Mouse (Mus musculus) ES-E14 (cell line): ENCODE data around the gene Sppl2a. TPM values are rescaled to one million over a fixed set of nuclear protein-coding genes. Genes with fewer than 3 reads are reported as not detected.

Experiments used
- DNase-seq: peaks from one replicate; pipeline ENCODE4 v3.0.0-alpha.2; 2013; ENCODE audit warnings: low read depth, low spot score
- H3K27ac ChIP-seq: 2 replicates; pipeline ENCODE4 v1.5.1; 2012; ENCODE audit warnings: low read depth, mild to moderate bottlenecking, low read length, moderate library complexity, mixed read lengths; ENCODE audit not compliant: poor library complexity, insufficient read depth, severe bottlenecking
- H3K36me3 ChIP-seq: 2 replicates; pipeline ENCODE4 v1.6.1; 2012; ENCODE audit warnings: mild to moderate bottlenecking, low read length, moderate library complexity, mixed read lengths; ENCODE audit not compliant: control insufficient read depth, poor library complexity, insufficient read depth, severe bottlenecking
- H3K4me1 ChIP-seq, 2 experiments: fragments of 150-350 bp in 1 of 2; sonication (generic) in 1 of 2; 2 replicates each; pipeline ENCODE4 v1.6.1; 2012; ENCODE audit warnings: low read length in 2 of 2, mild to moderate bottlenecking in 1 of 2, mixed read lengths in 1 of 2; ENCODE audit not compliant: control insufficient read depth in 2 of 2, insufficient read depth in 2 of 2, poor library complexity in 1 of 2
- H3K4me3 ChIP-seq, 2 experiments: fragments of 150-350 bp in 1 of 2; sonication (generic) in 1 of 2; 2 replicates each; pipeline ENCODE4 v1.5.1; 2012; ENCODE audit warnings: low read length in 2 of 2, low read depth in 1 of 2, mild to moderate bottlenecking in 1 of 2, mixed read lengths in 1 of 2; ENCODE audit not compliant: insufficient read depth in 1 of 2, poor library complexity in 1 of 2, severe bottlenecking in 1 of 2
- H3K9ac ChIP-seq: 2 replicates; pipeline ENCODE4 v1.6.1; 2012; ENCODE audit warnings: low read depth, mild to moderate bottlenecking, low read length, mixed read lengths; ENCODE audit not compliant: poor library complexity, insufficient read depth, severe bottlenecking
- H3K9me3 ChIP-seq: fragments of 150-350 bp; sonication (generic); 2 replicates; pipeline ENCODE4 v1.6.1; 2012; ENCODE audit warnings: low read depth, mild to moderate bottlenecking, low read length; ENCODE audit not compliant: control insufficient read depth, insufficient read depth
- CHD2 ChIP-seq: IDR thresholded peaks from 2 replicates; pipeline ENCODE4 v1.6.1; 2014; ENCODE audit warnings: mild to moderate bottlenecking, low read depth, low read length, inconsistent platforms
- HCFC1 ChIP-seq: IDR thresholded peaks from 2 replicates; pipeline ENCODE4 v1.6.1; 2012; ENCODE audit warnings: low read length, inconsistent platforms, borderline replicate concordance; ENCODE audit not compliant: insufficient read depth
- MAFK ChIP-seq: IDR thresholded peaks from 2 replicates; pipeline ENCODE4 v1.6.1; 2014; ENCODE audit warnings: mild to moderate bottlenecking, low read depth, low read length, inconsistent platforms; ENCODE audit not compliant: insufficient read depth
- ZC3H11A ChIP-seq: IDR thresholded peaks from 2 replicates; pipeline ENCODE4 v1.6.1; 2012; ENCODE audit warnings: low read depth, mild to moderate bottlenecking, inconsistent platforms, low read length, borderline replicate concordance
- ZNF384 ChIP-seq: IDR thresholded peaks from 2 replicates; pipeline ENCODE4 v1.6.1; 2012; ENCODE audit warnings: low read depth, low read length, inconsistent platforms
- in situ Hi-C, 2 experiments: fragments of 600-800 bp; cut with MboI; formaldehyde crosslinking; loops; one replicate each; pipeline ENCODE4 v1.15.1; 2025; ENCODE audit warnings: low sequenced_read_pairs in 2 of 2, inconsistent platforms in 1 of 2; ENCODE audit not compliant: unreplicated experiment in 2 of 2
- total RNA-seq: library from RNA; depleted of rRNA; stranded (reverse); fragments of 300-350 nt; gene quantifications from 2 replicates; pipeline ENCODE4 v1.2.3, GENCODE M21; 2012

The Sppl2a gene
- total RNA-seq, 1 experiment: 18.3 TPM

DNA sequence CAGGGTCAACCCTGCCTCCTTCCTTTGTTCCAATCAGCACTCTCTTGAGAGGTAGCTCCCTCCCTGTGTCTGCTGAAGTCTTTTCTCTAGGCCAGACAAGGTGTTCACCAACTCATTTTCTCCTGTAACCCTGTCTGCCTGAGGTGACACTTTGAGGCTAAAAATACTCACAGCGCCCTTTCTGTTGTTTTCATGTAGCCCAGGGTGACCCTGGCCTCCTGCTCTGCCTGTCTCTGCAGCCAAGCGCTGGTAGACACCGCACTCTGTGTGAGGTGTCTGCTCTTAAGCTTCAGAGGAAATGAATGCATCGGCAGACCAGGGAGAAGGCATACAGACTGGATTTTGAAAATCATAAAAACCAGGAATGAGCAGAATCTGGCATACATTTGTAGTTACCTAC, 18.9 kb downstream of the Sppl2a start:
- no peak for TF ChIP-seq ZC3H11A
- TF ChIP-seq MAFK: no peak
- H3K36me3 ChIP-seq: no peaks in the 10 kb centered on the region
- DNase-seq: no peak
- no peak overlapping the region; the same call in 1 of the 2 replicates for H3K9ac ChIP-seq
- no peak overlapping the region for H3K4me3 ChIP-seq
- no peaks in the 10 kb centered on the region for H3K9me3 ChIP-seq
- H3K27ac ChIP-seq: no peak overlapping the region
- in situ Hi-C loops: no loop called here
- no peaks in the 10 kb centered on the region for H3K4me1 ChIP-seq

DNA sequence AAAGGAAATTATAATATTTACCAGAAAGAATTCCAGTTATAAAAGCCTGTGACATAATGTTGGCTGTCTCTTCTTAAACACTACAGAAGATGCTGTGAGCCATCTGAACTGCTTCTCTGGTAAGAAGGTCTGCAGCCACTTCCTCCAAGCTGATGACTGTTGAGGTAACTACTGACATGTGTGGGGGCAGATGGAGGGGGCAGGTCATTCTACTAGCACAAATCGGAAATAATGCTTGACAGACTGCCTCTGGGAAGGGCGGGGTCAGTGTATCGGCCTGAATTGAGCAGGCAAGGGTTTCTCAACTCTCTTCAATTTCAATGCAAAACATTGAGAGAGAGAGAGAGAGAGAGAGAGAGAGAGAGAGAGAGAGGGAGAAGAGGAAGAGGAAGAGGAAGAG, 28.9 kb downstream of the Sppl2a start:
- H3K4me3 ChIP-seq: no peak overlapping the region
- DNase-seq: no peak
- in situ Hi-C loops: no loop called here
- no peaks in the 10 kb centered on the region for H3K36me3 ChIP-seq
- TF ChIP-seq ZNF384 (no peak), HCFC1 (no peak), ZC3H11A (no peak), CHD2 (no peak), MAFK (no peak)
- no peaks in the 10 kb centered on the region for H3K9me3 ChIP-seq
- H3K27ac ChIP-seq: no peak overlapping the region
- H3K4me1 ChIP-seq: no peaks in the 10 kb centered on the region
- H3K9ac ChIP-seq: no peak overlapping the region

DNA sequence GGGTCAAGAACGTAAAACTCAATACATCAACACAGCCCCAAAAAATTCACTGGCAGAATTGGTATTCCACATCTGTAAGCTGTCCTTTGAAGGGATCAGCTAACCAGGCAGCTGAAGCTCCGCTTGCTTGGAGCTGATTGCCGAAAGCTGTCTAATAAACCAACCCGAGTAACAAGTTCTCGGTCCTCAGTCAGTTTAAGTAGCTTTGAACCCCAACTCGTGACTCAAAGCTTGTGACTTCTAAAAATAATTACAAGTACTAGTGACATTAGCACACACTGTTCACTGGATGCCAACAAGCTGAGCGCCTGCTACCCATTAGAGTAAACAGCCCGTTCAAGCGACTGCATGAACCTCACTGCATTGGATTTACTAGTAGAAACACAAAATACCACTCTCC, 35.5 kb downstream of the Sppl2a start:
- no peak for DNase-seq
- no peaks in the 10 kb centered on the region for H3K4me1 ChIP-seq
- no peak overlapping the region for H3K27ac ChIP-seq
- H3K36me3 ChIP-seq: no peaks in the 10 kb centered on the region
- in situ Hi-C loops: no loop called here
- no peaks in the 10 kb centered on the region for H3K9me3 ChIP-seq
- no peak overlapping the region for H3K4me3 ChIP-seq
- TF ChIP-seq ZC3H11A (no peak), HCFC1 (no peak), MAFK (no peak), CHD2 (no peak), ZNF384 (no peak)
- H3K9ac ChIP-seq: no peak overlapping the region

DNA sequence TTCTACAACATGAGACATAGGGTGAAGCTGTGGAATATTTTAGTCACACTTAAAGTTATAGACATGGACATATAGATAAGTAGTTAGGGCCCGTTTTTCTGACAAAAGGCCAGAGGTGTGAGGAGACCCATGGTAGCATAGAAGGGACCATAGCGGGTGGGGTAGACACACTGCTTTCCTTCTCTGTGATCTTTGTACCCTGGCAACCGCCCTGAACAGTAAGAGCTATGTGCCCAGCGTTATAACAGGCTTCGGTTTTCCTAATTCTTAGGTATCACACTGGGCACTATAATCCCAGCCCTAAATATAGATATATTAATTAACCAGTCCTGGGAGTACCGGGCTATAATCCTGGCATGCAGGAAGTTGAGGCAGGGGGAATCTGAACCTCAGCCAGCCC, 36.1 kb downstream of the Sppl2a start:
- no peak overlapping the region for H3K9ac ChIP-seq
- in situ Hi-C loops: no loop called here
- H3K4me1 ChIP-seq: no peaks in the 10 kb centered on the region
- H3K4me3 ChIP-seq: no peak overlapping the region
- H3K9me3 ChIP-seq: no peaks in the 10 kb centered on the region
- DNase-seq: no peak
- H3K36me3 ChIP-seq: no peaks in the 10 kb centered on the region
- no peak overlapping the region for H3K27ac ChIP-seq
- TF ChIP-seq MAFK: no peak
- TF ChIP-seq ZNF384: no peak
- no peak for TF ChIP-seq HCFC1
- TF ChIP-seq ZC3H11A: no peak
- no peak for TF ChIP-seq CHD2

DNA sequence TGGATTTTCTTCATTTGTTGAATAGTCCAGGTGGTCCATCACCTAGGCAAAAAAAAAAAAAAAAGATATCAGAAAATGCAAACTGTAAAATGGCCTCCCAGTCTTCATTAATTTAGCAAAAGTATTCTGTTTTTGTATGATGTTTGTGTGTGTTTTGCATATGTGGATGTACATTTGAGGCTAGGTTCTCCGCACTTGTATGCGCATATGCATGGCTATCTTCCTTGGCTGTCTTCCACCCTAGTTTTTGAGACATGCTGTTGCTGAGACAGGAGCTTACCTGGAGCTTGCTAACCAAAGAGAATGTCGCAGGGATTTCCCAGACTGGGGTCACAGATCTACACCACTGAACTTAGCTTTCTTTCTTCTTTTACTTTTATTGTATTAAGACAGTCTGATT, 38.8 kb downstream of the Sppl2a start:
- Histone ChIP-seq H3K36me3 (no peaks in the 10 kb centered on the region), H3K4me1 (no peaks in the 10 kb centered on the region), H3K27ac (no peak overlapping the region), H3K9me3 (no peaks in the 10 kb centered on the region), H3K4me3 (no peak overlapping the region), H3K9ac (no peak overlapping the region)
- DNase-seq: no peak
- TF ChIP-seq MAFK (no peak), CHD2 (no peak), ZC3H11A (no peak), HCFC1 (no peak), ZNF384 (no peak)
- in situ Hi-C loops: no loop called here
